Mouse (Mus musculus) thymus, adult 2 months (tissue): ENCODE measurements at regions not wholly inside any gene's neighbourhood (a gene's known extent, or its start where the extent isn't known, plus 50 kb on each side); places are given as distances from the start of the nearest gene placed in this dataset.

Experiments used
- CTCF ChIP-seq: fragments of 200-500 bp; IDR thresholded peaks from 2 replicates; pipeline ENCODE4 v1.5.1; 2012; ENCODE audit warnings: mild to moderate bottlenecking, control low read depth, low read length, moderate library complexity, borderline replicate concordance; ENCODE audit not compliant: control insufficient read depth, poor library complexity, insufficient read depth; ENCODE audit errors: extremely low read depth
- POLR2A ChIP-seq: fragments of 200-500 bp; IDR thresholded peaks from 2 replicates; pipeline ENCODE4 v1.6.1; 2012; ENCODE audit warnings: mild to moderate bottlenecking, low read length, control low read depth, moderate library complexity; ENCODE audit not compliant: control insufficient read depth, poor library complexity, insufficient read depth; ENCODE audit errors: extremely low read depth

DNA sequence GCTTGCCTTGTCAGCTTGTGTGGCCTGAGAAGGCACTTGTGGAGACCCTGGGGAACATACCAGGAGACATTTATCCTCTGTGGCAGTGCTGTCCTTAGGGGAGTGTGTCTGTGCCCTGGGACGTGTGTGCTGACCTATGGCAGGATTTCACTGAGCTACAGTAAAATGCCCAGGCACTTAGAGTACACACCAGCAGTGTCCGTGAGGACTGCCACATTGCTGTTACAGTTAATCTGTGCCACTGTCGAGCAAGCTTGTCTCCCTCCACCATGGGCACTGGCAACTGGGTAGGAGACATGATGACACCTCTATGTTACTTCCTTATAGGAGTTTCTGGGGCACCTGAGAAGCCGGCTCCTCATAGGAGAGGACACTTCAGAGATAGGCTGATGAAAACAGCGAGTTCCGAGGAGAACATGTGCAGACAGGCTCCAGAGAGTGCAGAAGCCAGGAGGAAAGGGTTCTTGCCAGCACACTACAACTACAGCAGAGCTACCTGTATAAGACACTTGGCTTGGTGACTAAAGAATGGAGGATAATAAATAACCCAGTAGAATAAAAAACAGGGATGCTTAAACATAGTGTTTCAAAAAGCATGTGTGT lies 56.3 kb upstream of the Zfp706 start:
- TF ChIP-seq POLR2A (no peak), CTCF (no peak)
